Mouse (Mus musculus): Measurements from ENCODE around the gene Dennd6b.

Dennd6b gene
- long read RNA-seq, experiment 1, full-length matches to known transcripts = 2 of 7 reads
- long read RNA-seq, experiment 1, partial matches to known transcripts = 2 of 7 reads
- long read RNA-seq, experiment 1, other reads (novel, unspliced or antisense) = 3 of 7 reads
- long read RNA-seq, experiment 2, full-length matches to known transcripts = 3 of 5 reads
- long read RNA-seq, experiment 2, partial matches to known transcripts = 1 of 5 reads
- long read RNA-seq, experiment 2, other reads (novel, unspliced or antisense) = 1 of 5 reads

GRCm38 (mm10) chr15:89196313-89196706 lies at the start of gene Dennd6b:
Gene Dennd6b (minus strand): TSS chr15:89196496.
- intact Hi-C loops (cut with DNase I) = no loop called here

- intact Hi-C loops (cut with DNase I) = no loop called here
Observed at GRCm38 (mm10) chr15:89241025-89241424, 44.7 kb upstream of the Dennd6b start.

GRCm38 (mm10) chr15:89239751-89240392 lies 43.6 kb upstream of the Dennd6b start:
- intact Hi-C loops (cut with DNase I) = no loop called here

GRCm38 (mm10) chr15:89234052-89234451 lies 37.8 kb upstream of the Dennd6b start:
- intact Hi-C loops (cut with DNase I) = no loop called here

- intact Hi-C loops (cut with DNase I) = no loop called here
Observed at GRCm38 (mm10) chr15:89233586-89233985, 37.3 kb upstream of the Dennd6b start.

- intact Hi-C loops (cut with DNase I) = loop anchor here (10.0 kb wide), 1 partner anchor 391 kb away; no protein-coding TSS in a partner anchor
Observed at GRCm38 (mm10) chr15:89215611-89216233, 19.4 kb upstream of the Dennd6b start.

- intact Hi-C loops (cut with DNase I) = loop anchor here (5.0 to 10.0 kb wide), 2 partner anchors 93 to 390 kb away; partner anchors contain the start of gene Tubgcp6
Observed at GRCm38 (mm10) chr15:89214953-89215352, 18.7 kb upstream of the Dennd6b start.

- intact Hi-C loops (cut with DNase I) = loop anchor here (5.0 to 10.0 kb wide), 2 partner anchors 91 to 389 kb away; partner anchors contain the start of gene Tubgcp6
Observed at GRCm38 (mm10) chr15:89213517-89213916, 17.2 kb upstream of the Dennd6b start.

GRCm38 (mm10) chr15:89212495-89212894 lies 16.2 kb upstream of the Dennd6b start:
- intact Hi-C loops (cut with DNase I) = loop anchor here (5.0 to 10.0 kb wide), 2 partner anchors 90 to 388 kb away; partner anchors contain the start of gene Tubgcp6

GRCm38 (mm10) chr15:89211716-89212461 lies 15.6 kb upstream of the Dennd6b start:
- intact Hi-C loops (cut with DNase I) = loop anchor here (5.0 to 10.0 kb wide), 2 partner anchors 90 to 387 kb away; partner anchors contain the start of gene Tubgcp6

GRCm38 (mm10) chr15:89210915-89211715 lies 14.8 kb upstream of the Dennd6b start, which contains the start of gene Ppp6r2:
Gene Ppp6r2 (plus strand): TSS chr15:89211553.
- intact Hi-C loops (cut with DNase I) = loop anchor here (5.0 to 10.0 kb wide), 2 partner anchors 89 to 386 kb away; partner anchors contain the start of gene Tubgcp6

GRCm38 (mm10) chr15:89209886-89210761 lies 13.8 kb upstream of the Dennd6b start:
- intact Hi-C loops (cut with DNase I) = loop anchor here (5.0 to 10.0 kb wide), 3 partner anchors 48 to 385 kb away; partner anchors contain the start of gene Tubgcp6

- intact Hi-C loops (cut with DNase I) = loop anchor here (5.0 kb wide), 1 partner anchor 45 kb away; no protein-coding TSS in a partner anchor
Observed at GRCm38 (mm10) chr15:89207457-89207856, 11.2 kb upstream of the Dennd6b start.

GRCm38 (mm10) chr15:89197056-89197455 lies 760 bp upstream of the Dennd6b start:
- intact Hi-C loops (cut with DNase I) = no loop called here

- intact Hi-C loops (cut with DNase I) = no loop called here
Observed at GRCm38 (mm10) chr15:89195690-89196312, 495 bp downstream of the Dennd6b start.

- intact Hi-C loops (cut with DNase I) = no loop called here
Observed at GRCm38 (mm10) chr15:89195261-89195681, 1.0 kb downstream of the Dennd6b start.

GRCm38 (mm10) chr15:89184937-89185227 lies 11.4 kb downstream of the Dennd6b start:
- intact Hi-C loops (cut with DNase I) = no loop called here

- intact Hi-C loops (cut with DNase I) = no loop called here
Observed at GRCm38 (mm10) chr15:89184141-89184936, 12.0 kb downstream of the Dennd6b start.

Data from adrenal gland (tissue).